Mouse (Mus musculus): ENCODE data around the gene Tmtc2. TPM values are rescaled to one million over a fixed set of nuclear protein-coding genes. Genes with fewer than 3 reads are reported as not detected.

The Tmtc2 gene
- polyA plus RNA-seq, 1 experiment from 2014 or later, result 9.0 TPM

DNA sequence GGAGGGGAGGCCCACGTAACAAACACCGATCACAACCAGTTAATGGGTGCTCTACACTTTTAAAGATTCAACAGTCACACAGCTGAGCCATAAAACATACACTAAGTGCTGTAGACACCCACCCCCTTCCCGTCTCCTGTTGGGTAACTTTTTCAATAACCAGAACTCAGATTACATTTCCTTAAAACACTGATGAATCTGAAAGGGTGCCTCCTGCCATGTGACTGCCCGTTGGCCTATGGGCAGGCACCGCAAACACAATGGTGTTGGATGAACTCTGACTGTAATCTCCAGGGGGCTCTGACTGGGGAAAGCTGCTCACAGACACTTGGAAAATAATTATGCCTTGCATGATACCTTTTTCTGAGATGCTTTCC lies 64.4 kb downstream of the Tmtc2 start:
- Histone ChIP-seq H3K27ac (replicated peaks) (0 out of 2 replicates have a peak overlapping the region, but pooled peaks have one; percentile 56), H3K27me3 (no peaks in the 10 kb centered on the region), H3K4me1 (replicated peaks) (peaks cover 38% of the 10 kb centered on the region), H3K9ac (0 out of 2 replicates have a peak overlapping the region, but pooled peaks have one; percentile 8), H3K36me3 (peaks cover 7% of the 10 kb centered on the region; the same call in 1 of the 2 replicates), H3K4me2 (peak overlapping the region; percentile 36), H3K4me3 (peak overlapping the region; percentile 14), H3K9me3 (no peaks in the 10 kb centered on the region)
- 16% methylated on average over 5 of the region's 5 CpGs for WGBS
- no peak for ATAC-seq (ENCODE audit: low read depth)

DNA sequence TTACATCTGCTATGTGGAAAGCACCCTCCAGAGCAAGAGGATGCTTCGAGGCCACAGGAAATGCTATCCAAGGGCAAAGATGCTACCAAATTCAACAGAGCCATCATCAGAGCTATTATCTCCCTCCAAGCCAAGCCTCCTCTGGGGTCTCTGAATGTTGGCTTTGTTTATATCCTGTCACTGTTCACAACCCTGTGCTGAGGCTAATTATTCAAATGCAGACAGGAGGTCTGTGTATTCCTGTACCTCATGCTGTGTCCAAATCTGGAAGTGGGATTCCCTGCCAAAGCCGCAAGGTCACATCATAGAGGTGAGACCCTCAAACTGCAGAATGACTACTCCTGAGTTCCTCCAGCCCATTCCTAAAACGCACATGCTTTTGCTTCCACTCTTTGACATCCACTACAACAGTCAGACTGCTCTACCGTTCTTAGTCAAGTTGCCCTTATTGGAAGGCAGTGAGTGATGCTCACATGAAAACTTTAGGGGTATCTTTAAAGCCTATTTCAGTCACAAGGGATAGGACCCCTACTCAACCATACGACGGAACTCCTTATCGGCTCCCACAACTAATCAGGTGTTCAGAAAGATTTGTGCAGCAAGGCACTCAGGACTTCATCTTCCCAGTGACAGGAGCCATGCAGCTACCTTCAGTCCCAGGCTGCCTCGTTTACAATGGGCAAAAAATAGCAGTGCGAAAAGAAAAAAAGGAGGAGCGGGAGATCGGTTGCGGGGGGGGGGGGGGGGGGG lies 64.9 kb downstream of the Tmtc2 start:
- WGBS, result 31% methylated on average over 10 of the region's 12 CpGs

DNA sequence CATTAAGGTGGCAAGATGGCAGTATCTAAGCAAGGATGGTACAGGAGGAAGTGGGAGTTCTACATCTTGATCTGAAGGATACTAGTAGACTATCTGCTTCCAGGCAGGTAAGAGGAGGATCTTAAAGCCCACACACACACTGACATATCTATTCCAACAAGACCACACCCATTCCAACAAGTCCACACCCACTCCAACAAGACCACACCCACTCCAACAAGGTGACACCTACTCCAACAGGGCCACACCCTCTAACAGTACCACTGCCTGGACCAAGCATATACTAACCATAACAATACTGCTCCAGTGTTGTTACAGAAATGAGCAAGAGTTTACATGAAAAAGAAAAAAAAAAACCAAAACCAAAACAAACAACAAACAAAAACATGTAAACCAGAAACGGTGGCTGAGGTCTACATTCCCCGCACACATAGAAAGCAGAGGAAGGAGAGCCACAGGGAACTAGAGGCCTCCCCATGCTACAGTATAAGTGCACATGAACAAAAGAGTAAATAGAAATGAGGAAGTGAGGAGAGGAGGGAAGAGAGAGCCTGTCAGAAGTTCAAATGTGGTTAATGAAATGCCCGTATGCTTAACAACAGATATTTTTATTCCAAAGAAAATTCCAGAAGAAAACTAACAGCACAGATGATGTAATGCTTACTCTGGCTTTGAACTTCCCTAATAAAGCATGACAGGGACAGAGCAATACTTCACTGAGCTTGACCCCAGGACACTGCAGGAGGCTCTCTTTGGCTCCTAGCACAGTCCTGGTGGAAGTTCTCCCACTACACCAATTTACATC lies 66.1 kb downstream of the Tmtc2 start:
- no peak for ATAC-seq (ENCODE audit: low read depth)
- Histone ChIP-seq H3K27me3 (no peaks in the 10 kb centered on the region), H3K4me1 (replicated peaks) (peaks cover 31% of the 10 kb centered on the region), H3K27ac (replicated peaks) (no peak overlapping the region), H3K36me3 (peaks cover 7% of the 10 kb centered on the region; the same call in 1 of the 2 replicates), H3K9ac (no peak overlapping the region), H3K9me3 (no peaks in the 10 kb centered on the region), H3K4me3 (no peak overlapping the region), H3K4me2 (no peak overlapping the region)
- WGBS, result 69% methylated on average over 3 of the region's 3 CpGs

More for the DNA sequence above, 64.9 kb downstream of the Tmtc2 start:
- peak overlapping the region; percentile 14; the same call in 1 of the 2 replicates for H3K4me3 ChIP-seq
- no peaks in the 10 kb centered on the region for H3K27me3 ChIP-seq
- H3K9ac ChIP-seq, result no peak overlapping the region
- no peaks in the 10 kb centered on the region for H3K9me3 ChIP-seq
- ATAC-seq (ENCODE audit: low read depth), result peak; percentile 48
- H3K36me3 ChIP-seq, result peaks cover 7% of the 10 kb centered on the region; the same call in 1 of the 2 replicates
- H3K27ac ChIP-seq (replicated peaks), result 0 out of 2 replicates have a peak overlapping the region, but pooled peaks have one; percentile 6
- H3K4me1 ChIP-seq (replicated peaks), result peaks cover 38% of the 10 kb centered on the region
- H3K4me2 ChIP-seq, result peak overlapping the region; percentile 36

DNA sequence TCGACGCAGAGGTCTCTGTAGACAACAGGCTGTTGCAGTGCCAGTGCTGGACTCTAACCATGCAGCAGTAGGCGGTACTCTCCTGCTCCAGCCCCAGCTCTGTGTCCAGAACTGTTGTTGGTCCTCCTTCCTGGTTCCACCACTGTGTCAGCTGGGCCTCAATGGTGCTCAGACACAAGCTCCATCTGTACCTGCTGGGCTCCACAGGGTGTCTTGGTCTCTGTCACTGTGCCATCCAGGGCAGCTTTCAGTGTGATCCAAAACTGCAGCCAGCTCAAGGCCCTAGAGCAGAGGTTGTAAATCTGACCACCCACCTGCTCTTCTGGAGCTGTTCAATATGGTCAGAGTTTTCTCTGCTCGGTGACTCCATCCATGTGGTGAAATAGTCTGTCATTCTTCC lies 68.2 kb downstream of the Tmtc2 start:
- Histone ChIP-seq H3K4me1 (replicated peaks) (peaks cover 29% of the 10 kb centered on the region), H3K36me3 (peaks cover 7% of the 10 kb centered on the region; the same call in 1 of the 2 replicates), H3K27ac (replicated peaks) (no peak overlapping the region), H3K4me2 (no peak overlapping the region), H3K9me3 (no peaks in the 10 kb centered on the region), H3K9ac (no peak overlapping the region), H3K4me3 (no peak overlapping the region), H3K27me3 (no peaks in the 10 kb centered on the region)
- no peak for ATAC-seq (ENCODE audit: low read depth)
- WGBS, result 87% methylated on average over 4 of the region's 4 CpGs

DNA sequence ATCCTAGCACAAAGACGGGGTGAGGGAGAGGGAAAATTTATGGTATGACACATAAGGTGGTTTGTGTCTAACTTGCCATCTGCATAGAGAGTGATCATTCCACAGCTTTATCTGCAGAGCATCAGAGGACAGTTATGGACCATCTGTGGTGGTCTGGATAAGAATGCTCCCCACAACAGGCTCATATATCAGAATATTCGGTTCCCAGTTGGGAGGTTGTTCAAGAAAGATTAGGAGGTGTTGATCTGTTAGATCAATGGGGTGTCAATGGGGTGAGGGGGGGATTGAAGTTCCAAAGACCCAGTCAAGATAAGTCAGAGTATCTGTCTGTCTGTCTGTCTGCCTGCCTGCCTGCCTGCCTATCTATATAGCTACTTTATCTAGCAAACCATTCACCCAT lies 69.8 kb downstream of the Tmtc2 start:
- WGBS, result 81% methylated on average over 2 of the region's 2 CpGs
- no peak for ATAC-seq (ENCODE audit: low read depth)
- peaks cover 14% of the 10 kb centered on the region for H3K4me1 ChIP-seq (replicated peaks)
- peaks cover 7% of the 10 kb centered on the region; the same call in 1 of the 2 replicates for H3K36me3 ChIP-seq
- H3K27me3 ChIP-seq, result no peaks in the 10 kb centered on the region
- H3K9ac ChIP-seq, result no peak overlapping the region
- H3K9me3 ChIP-seq, result no peaks in the 10 kb centered on the region
- no peak overlapping the region for H3K4me3 ChIP-seq
- H3K27ac ChIP-seq (replicated peaks), result no peak overlapping the region
- no peak overlapping the region for H3K4me2 ChIP-seq

DNA sequence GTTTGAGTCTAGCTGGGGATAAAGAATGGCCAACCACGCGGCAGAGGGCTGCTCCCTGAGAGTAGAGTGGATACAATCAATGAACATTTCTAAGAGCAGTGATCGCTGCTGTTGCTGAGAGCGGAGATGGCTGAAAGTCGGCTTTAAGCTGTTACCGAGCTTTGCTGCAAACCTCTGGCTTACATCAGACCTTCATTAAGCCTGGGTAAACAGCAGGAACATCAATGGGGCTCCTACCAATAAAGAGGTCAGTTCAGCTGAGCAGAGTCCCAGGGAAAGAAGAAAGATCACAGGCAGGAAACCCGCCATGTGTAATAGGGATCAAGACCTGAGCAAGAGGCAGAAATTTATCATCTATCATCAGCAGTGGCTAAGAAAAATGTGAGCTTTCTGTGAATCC lies 72.5 kb downstream of the Tmtc2 start:
- Histone ChIP-seq H3K4me3 (no peak overlapping the region), H3K4me1 (replicated peaks) (peaks cover 7% of the 10 kb centered on the region; the same call in 1 of the 2 replicates), H3K27me3 (no peaks in the 10 kb centered on the region), H3K9ac (no peak overlapping the region), H3K9me3 (no peaks in the 10 kb centered on the region), H3K4me2 (no peak overlapping the region), H3K36me3 (peaks cover 7% of the 10 kb centered on the region; the same call in 1 of the 2 replicates), H3K27ac (replicated peaks) (peak overlapping the region; percentile 29)
- peak; percentile 28; the same call in 1 of the 2 replicates for ATAC-seq (ENCODE audit: low read depth)
- 63% methylated on average over 7 of the region's 7 CpGs for WGBS

DNA sequence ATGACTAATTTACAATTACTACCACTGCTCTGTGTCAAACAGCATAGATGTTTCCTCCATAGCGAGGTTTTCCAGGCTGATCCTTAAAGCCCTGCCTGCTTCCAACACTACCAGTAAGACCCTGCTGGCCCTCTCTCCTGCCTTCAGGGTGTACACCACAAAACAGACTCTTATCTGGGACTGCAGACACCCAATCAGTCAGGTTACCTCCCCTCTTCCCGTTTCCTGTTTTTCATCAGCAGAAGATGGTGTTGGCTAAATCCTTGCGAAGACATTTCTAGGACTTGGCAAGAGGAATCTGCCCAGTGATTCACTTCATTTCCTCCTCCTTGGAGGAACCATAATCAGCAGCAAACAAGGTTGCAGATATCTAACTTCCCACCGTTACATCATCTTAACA lies 73.8 kb downstream of the Tmtc2 start:
- ATAC-seq (ENCODE audit: low read depth), result no peak
- WGBS, result 86% methylated on average over 4 of the region's 4 CpGs
- Histone ChIP-seq H3K4me2 (no peak overlapping the region), H3K4me1 (replicated peaks) (peaks cover 10% of the 10 kb centered on the region), H3K36me3 (no peaks in the 10 kb centered on the region), H3K4me3 (no peak overlapping the region), H3K9me3 (no peaks in the 10 kb centered on the region), H3K27ac (replicated peaks) (no peak overlapping the region), H3K27me3 (no peaks in the 10 kb centered on the region), H3K9ac (no peak overlapping the region)

DNA sequence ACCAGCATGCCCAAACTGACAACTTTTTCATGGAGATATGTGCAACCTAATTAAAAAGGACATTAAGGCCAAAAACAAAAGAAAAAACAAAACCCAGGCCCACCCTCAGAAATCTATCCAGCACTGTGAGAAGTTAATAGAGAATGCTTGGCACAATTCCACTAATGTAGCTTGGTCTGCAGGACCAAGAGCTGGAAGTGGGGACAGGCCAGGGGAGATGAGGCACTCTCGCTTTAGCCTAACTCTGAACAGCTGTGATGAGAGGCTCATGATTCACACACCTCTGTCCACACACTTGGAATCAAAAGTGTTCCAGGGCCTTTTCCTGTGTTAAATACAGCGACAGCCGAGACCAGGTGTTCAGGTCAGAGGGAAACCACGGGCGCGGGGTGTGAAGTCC lies 79.0 kb downstream of the Tmtc2 start:
- peaks cover 21% of the 10 kb centered on the region; the same call in 1 of the 2 replicates for H3K4me1 ChIP-seq (replicated peaks)
- no peak overlapping the region for H3K9ac ChIP-seq
- H3K36me3 ChIP-seq, result no peaks in the 10 kb centered on the region
- no peak overlapping the region for H3K27ac ChIP-seq (replicated peaks)
- no peak for ATAC-seq (ENCODE audit: low read depth)
- H3K4me3 ChIP-seq, result no peak overlapping the region
- no peak overlapping the region for H3K4me2 ChIP-seq
- H3K9me3 ChIP-seq, result no peaks in the 10 kb centered on the region
- H3K27me3 ChIP-seq, result no peaks in the 10 kb centered on the region
- 87% methylated on average over 6 of the region's 6 CpGs for WGBS

DNA sequence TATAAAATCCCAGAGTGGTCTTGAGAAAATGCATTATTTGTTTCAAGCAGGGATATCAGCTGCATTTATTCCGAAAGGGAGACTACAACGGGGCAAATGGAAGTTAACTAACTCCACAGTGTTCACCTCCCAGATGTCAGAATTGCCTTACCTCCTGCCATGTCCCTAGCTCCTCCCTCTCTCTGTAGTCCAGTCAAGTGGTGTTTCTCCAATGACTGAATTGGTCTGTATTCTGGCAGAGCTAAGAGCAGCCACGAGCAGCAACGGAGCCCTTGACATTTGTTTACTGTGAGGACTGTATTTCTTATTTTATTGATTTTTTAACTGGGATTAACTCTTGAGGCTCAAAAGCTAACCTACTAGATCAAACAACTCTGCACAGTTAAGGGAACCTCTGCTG lies 81.8 kb downstream of the Tmtc2 start:
- H3K9ac ChIP-seq, result no peak overlapping the region
- H3K27ac ChIP-seq (replicated peaks), result no peak overlapping the region
- H3K4me3 ChIP-seq, result no peak overlapping the region
- ATAC-seq (ENCODE audit: low read depth), result no peak
- no peaks in the 10 kb centered on the region for H3K27me3 ChIP-seq
- no peaks in the 10 kb centered on the region for H3K9me3 ChIP-seq
- H3K4me1 ChIP-seq (replicated peaks), result peaks cover 30% of the 10 kb centered on the region
- WGBS, result 40% methylated on average over 4 of the region's 4 CpGs
- H3K4me2 ChIP-seq, result no peak overlapping the region
- no peaks in the 10 kb centered on the region for H3K36me3 ChIP-seq

DNA sequence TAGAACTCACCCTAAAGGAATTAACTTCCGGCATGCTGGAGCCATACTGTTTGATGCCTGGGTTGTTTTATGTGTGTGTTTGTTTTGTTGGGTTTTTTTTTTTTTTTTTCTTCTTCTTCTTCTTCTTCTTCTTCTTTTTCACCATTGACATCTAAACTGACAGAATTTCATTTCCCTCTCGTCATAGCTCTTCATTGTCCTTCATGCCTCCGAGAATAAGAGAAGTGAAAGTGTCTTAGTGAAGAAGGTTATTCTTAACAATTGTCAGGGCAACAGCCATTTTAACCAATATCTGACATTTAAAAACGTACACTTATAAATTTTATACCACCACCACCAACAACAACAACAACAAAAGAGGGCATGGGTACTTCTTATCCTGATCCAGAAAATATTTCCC lies 83.5 kb downstream of the Tmtc2 start:
- Histone ChIP-seq H3K27ac (replicated peaks) (no peak overlapping the region), H3K4me2 (no peak overlapping the region), H3K27me3 (no peaks in the 10 kb centered on the region), H3K36me3 (no peaks in the 10 kb centered on the region), H3K4me1 (replicated peaks) (peaks cover 35% of the 10 kb centered on the region), H3K4me3 (no peak overlapping the region), H3K9me3 (no peaks in the 10 kb centered on the region), H3K9ac (no peak overlapping the region)
- 82% methylated on average over 4 of the region's 4 CpGs for WGBS
- ATAC-seq (ENCODE audit: low read depth), result no peak

DNA sequence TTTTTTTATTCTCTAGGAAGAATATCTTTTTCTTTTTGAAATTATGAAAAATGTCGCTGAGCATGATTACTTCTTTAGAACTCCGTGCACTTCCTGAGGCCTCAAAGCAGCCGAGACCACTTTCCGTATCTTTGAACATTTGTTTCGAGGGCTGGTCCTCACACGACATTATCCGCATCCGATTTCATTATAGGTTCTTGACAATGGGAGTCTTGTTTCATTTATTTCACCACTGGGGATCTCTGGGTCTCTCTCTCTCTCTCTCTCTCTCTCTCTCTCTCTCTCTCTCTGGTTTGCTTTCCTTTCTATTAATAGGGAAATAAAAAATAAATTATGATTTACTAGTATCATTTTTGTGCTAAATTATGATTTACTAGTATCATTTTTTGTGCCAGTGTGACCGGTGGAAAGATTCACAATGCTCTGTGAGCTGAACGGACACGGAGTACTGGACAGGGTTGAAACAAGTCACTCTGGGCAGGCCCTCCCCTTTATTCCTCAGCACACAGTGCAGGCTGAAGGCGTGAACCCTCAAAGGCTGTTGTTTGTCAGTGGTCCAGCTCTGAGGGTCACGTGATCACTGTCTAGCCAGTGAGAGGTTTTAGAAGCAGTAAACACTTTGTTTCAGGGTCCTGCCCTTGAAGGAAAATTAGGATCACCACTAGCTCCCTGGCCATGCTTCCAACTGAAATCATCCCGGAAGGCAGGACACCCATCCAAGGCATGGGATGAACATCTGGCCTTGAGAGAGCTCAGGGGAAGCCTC lies 84.1 kb downstream of the Tmtc2 start:
- Histone ChIP-seq H3K27ac (replicated peaks) (0 out of 2 replicates have a peak overlapping the region, but pooled peaks have one; percentile 46), H3K27me3 (no peaks in the 10 kb centered on the region), H3K9me3 (no peaks in the 10 kb centered on the region), H3K36me3 (no peaks in the 10 kb centered on the region), H3K9ac (no peak overlapping the region), H3K4me3 (no peak overlapping the region), H3K4me2 (peak overlapping the region; percentile 30), H3K4me1 (replicated peaks) (peaks cover 30% of the 10 kb centered on the region)
- peak; percentile 57; the same call in 1 of the 2 replicates for ATAC-seq (ENCODE audit: low read depth)
- WGBS, result 40% methylated on average over 14 of the region's 14 CpGs
